Mouse (Mus musculus) gastrocnemius, postnatal 36 days (tissue): Measurements from ENCODE around the gene Cyp26a1. TPM values are rescaled to one million over a fixed set of nuclear protein-coding genes. Genes with fewer than 3 reads are reported as not detected.

Experiments
- DNase-seq, 2 experiments: peaks; one replicate each; pipeline ENCODE4 v3.0.0; 2022
- intact Hi-C: fragments of 180-260 bp; cut with DNase I; formaldehyde crosslinking; loops from one replicate; pipeline ENCODE4 v1.15.1; 2025
- long read RNA-seq, 2 experiments: library from polyadenylated mRNA; stranded (forward); transcript quantifications; one replicate each; pipeline ENCODE4 v2.0.0; 2021
- total RNA-seq, 2 experiments: library from RNA; stranded (reverse); gene quantifications; 2 replicates each; pipeline ENCODE4 v1.2.3; 2021

Gene Cyp26a1
- under 1 TPM in 1 of 2 experiments, not detected in 1; 0.13 TPM for total RNA-seq
- long read RNA-seq, experiment 1, partial matches to known transcripts: 0 of 2 reads
- long read RNA-seq, experiment 1, other reads (novel, unspliced or antisense): 0 of 2 reads
- long read RNA-seq, experiment 2, partial matches to known transcripts: 0 of 1 reads
- long read RNA-seq, experiment 2, other reads (novel, unspliced or antisense): 0 of 1 reads

GRCm38 (mm10) chr19:37697651-37698272 lies at the start of gene Cyp26a1:
Gene Cyp26a1, plus strand, starts transcription at chr19:37697798.
- no peak for DNase-seq
- intact Hi-C loops: no loop called here

- intact Hi-C loops: no loop called here
- no peak for DNase-seq
These were observed 49.6 kb upstream of the Cyp26a1 start for GRCm38 (mm10) chr19:37647994-37648393.

GRCm38 (mm10) chr19:37650526-37650925 lies 47.1 kb upstream of the Cyp26a1 start:
- no peak for DNase-seq
- intact Hi-C loops: no loop called here

- intact Hi-C loops: no loop called here
- DNase-seq: no peak
These were observed 43.6 kb upstream of the Cyp26a1 start for GRCm38 (mm10) chr19:37654012-37654411.

- intact Hi-C loops: no loop called here
- DNase-seq: no peak
These were observed 41.2 kb upstream of the Cyp26a1 start for GRCm38 (mm10) chr19:37656441-37656840.

GRCm38 (mm10) chr19:37665256-37665655 lies 32.3 kb upstream of the Cyp26a1 start:
- intact Hi-C loops: no loop called here
- DNase-seq: no peak

GRCm38 (mm10) chr19:37667855-37668594 lies 29.6 kb upstream of the Cyp26a1 start:
- intact Hi-C loops: no loop called here
- DNase-seq: no peak

GRCm38 (mm10) chr19:37668657-37669056 lies 28.9 kb upstream of the Cyp26a1 start:
- intact Hi-C loops: no loop called here
- no peak for DNase-seq

- intact Hi-C loops: no loop called here
- no peak for DNase-seq
These were observed 28.1 kb upstream of the Cyp26a1 start for GRCm38 (mm10) chr19:37669486-37669885.

GRCm38 (mm10) chr19:37673393-37673792 lies 24.2 kb upstream of the Cyp26a1 start:
- intact Hi-C loops: no loop called here
- DNase-seq: no peak

GRCm38 (mm10) chr19:37685281-37685680 lies 12.3 kb upstream of the Cyp26a1 start, which contains the start of gene Cyp26c1:
Gene Cyp26c1, plus strand, starts transcription at chr19:37685581.
- no peak for DNase-seq
- intact Hi-C loops: no loop called here

- no peak for DNase-seq
- intact Hi-C loops: no loop called here
These were observed 11.3 kb upstream of the Cyp26a1 start for GRCm38 (mm10) chr19:37686347-37686746.

GRCm38 (mm10) chr19:37686941-37687850 lies 10.4 kb upstream of the Cyp26a1 start:
- intact Hi-C loops: no loop called here
- no peak for DNase-seq

GRCm38 (mm10) chr19:37689478-37689877 lies 8.1 kb upstream of the Cyp26a1 start:
- intact Hi-C loops: no loop called here
- no peak for DNase-seq

GRCm38 (mm10) chr19:37690716-37691115 lies 6.9 kb upstream of the Cyp26a1 start:
- intact Hi-C loops: no loop called here
- DNase-seq: no peak

GRCm38 (mm10) chr19:37692879-37693278 lies 4.7 kb upstream of the Cyp26a1 start:
- DNase-seq: no peak
- intact Hi-C loops: no loop called here

GRCm38 (mm10) chr19:37695146-37695545 lies 2.5 kb upstream of the Cyp26a1 start:
- intact Hi-C loops: no loop called here

GRCm38 (mm10) chr19:37695762-37696602 lies 1.6 kb upstream of the Cyp26a1 start:
- DNase-seq: no peak
- intact Hi-C loops: no loop called here

More at GRCm38 (mm10) chr19:37695146-37695545, 2.5 kb upstream of the Cyp26a1 start:
- no peak for DNase-seq

GRCm38 (mm10) chr19:37696603-37697334 lies 829 bp upstream of the Cyp26a1 start:
- intact Hi-C loops: no loop called here
- no peak for DNase-seq
